Mouse (Mus musculus) heart, embryonic 16.5 days (tissue): ENCODE results near the gene Nr2f2. TPM values are rescaled to one million over a fixed set of nuclear protein-coding genes. Genes with fewer than 3 reads are reported as not detected.

Experiments used
- ATAC-seq: fragments of 200-750 bp; cut with Nextera tagmentation; replicated peaks from 2 replicates; pipeline ENCODE4 v1.8.0; 2017; ENCODE audit warnings: moderate number of reproducible peaks; ENCODE audit not compliant: insufficient read depth, low FRiP score; ENCODE audit errors: extremely low read depth
- H3K27ac ChIP-seq: fragments of 300-500 bp; sonication (generic); 2 replicates; pipeline ENCODE4 v1.5.1; 2014; ENCODE audit warnings: mild to moderate bottlenecking, low read length, control low read depth, moderate library complexity
- H3K27me3 ChIP-seq: fragments of 300-500 bp; sonication (generic); 2 replicates; pipeline ENCODE4 v1.6.1; 2014; ENCODE audit warnings: low read length, mixed read lengths; ENCODE audit not compliant: control insufficient read depth, insufficient read depth
- H3K36me3 ChIP-seq: fragments of 300-500 bp; sonication (generic); 2 replicates; pipeline ENCODE4 v1.6.1; 2014; ENCODE audit not compliant: control insufficient read depth, insufficient read depth
- H3K4me1 ChIP-seq: fragments of 300-500 bp; sonication (generic); 2 replicates; pipeline ENCODE4 v1.6.1; 2014; ENCODE audit warnings: low read length, mixed read lengths; ENCODE audit not compliant: control insufficient read depth, insufficient read depth
- H3K4me2 ChIP-seq: fragments of 300-500 bp; sonication (generic); 2 replicates; pipeline ENCODE4 v1.6.1; 2014; ENCODE audit warnings: low read depth, mild to moderate bottlenecking, control low read depth, low read length
- H3K4me3 ChIP-seq: fragments of 300-500 bp; sonication (generic); 2 replicates; pipeline ENCODE4 v1.5.1; 2014; ENCODE audit warnings: mild to moderate bottlenecking, control low read depth, low read length
- H3K9ac ChIP-seq: fragments of 300-500 bp; sonication (generic); 2 replicates; pipeline ENCODE4 v1.6.1; 2014; ENCODE audit warnings: low read length, control low read depth
- H3K9me3 ChIP-seq: fragments of 300-500 bp; sonication (generic); replicated peaks from 2 replicates; pipeline ENCODE4 v1.6.1; 2016; ENCODE audit warnings: low read length; ENCODE audit not compliant: control insufficient read depth
- WGBS: fragments of 180-500 bp; shearing (Covaris S2); extraction: QIAGEN DNeasy Blood & Tissue Kit; methylation state at CpG from one replicate; pipeline ENCODE4 v1.1.7; 2014; 5-methylcytosine and 5-hydroxymethylcytosine counted together
- polyA plus RNA-seq: library from polyadenylated mRNA; unstranded; fragments of >200 nt; fragmentation: Nextera tagmentation; extraction: Ambion mirVana; gene quantifications from 2 replicates; pipeline ENCODE4 v1.2.1, GENCODE M21; 2015

Nr2f2 gene
- polyA plus RNA-seq, 1 experiment from 2014 or later, result 15.4 TPM

- no peaks in the 10 kb centered on the region for H3K36me3 ChIP-seq
- no peak overlapping the region for H3K27ac ChIP-seq
- H3K9me3 ChIP-seq, result no peaks in the 10 kb centered on the region
- H3K27me3 ChIP-seq, result peaks cover 36% of the 10 kb centered on the region
- peak overlapping the region; percentile 65 for H3K4me3 ChIP-seq
- H3K4me1 ChIP-seq, result no peaks in the 10 kb centered on the region; the same call in 1 of the 2 replicates
- WGBS, result 40% methylated on average over 5 of the region's 5 CpGs
- peak overlapping the region; percentile 83 for H3K9ac ChIP-seq
- ATAC-seq, result no peak
- peak overlapping the region; percentile 88 for H3K4me2 ChIP-seq
These were observed 10.6 kb downstream of the Nr2f2 start for GRCm38 (mm10) chr7:70355691-70356568.

- Histone ChIP-seq H3K4me3 (peak overlapping the region; percentile 40), H3K9me3 (no peaks in the 10 kb centered on the region), H3K4me2 (peak overlapping the region; percentile 88), H3K27me3 (peaks cover 36% of the 10 kb centered on the region), H3K4me1 (peaks cover 4% of the 10 kb centered on the region; the same call in 1 of the 2 replicates), H3K9ac (peak overlapping the region; percentile 54), H3K36me3 (no peaks in the 10 kb centered on the region), H3K27ac (no peak overlapping the region; the same call in 1 of the 2 replicates)
- 36% methylated on average over 2 of the region's 2 CpGs for WGBS
- no peak for ATAC-seq
These were observed 11.2 kb downstream of the Nr2f2 start for GRCm38 (mm10) chr7:70355357-70355620.

DNA sequence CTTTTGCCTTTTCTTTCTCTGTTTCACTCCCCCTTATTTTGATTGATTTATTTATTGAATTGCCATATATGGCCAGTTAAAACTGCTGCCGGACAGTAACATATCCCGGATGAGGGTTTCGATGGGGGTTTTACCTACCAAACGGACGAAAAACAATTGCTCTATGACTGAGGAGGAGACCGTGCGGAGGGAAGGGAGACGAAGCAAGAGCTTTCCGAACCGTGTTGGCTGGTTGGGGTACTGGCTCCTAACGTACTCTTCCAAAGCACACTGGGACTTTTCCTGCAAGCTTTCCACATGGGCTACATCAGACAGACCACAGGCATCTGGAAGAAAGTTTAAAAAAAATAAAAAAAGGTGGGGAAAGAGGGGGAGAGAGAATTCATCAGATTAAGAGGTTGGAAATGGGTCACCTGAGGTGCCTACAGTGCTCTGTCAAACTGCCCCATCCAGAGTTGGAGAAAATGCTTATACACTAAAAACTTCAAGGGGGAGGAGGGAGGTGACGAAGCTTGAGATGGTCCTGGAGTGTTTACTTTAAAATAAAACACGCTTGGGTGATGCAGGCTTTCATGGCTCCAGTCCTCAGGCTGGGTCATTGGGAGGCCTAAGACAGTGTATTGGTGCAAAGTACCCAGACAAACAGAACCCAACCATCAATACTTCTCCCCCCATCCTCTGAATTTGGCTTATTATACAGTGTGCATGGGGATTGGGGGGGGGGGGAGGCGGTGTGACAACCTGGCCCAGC is 11.8 kb downstream of the Nr2f2 start:
- H3K4me3 ChIP-seq, result peak overlapping the region; percentile 40
- peaks cover 6% of the 10 kb centered on the region; the same call in 1 of the 2 replicates for H3K4me1 ChIP-seq
- H3K4me2 ChIP-seq, result peak overlapping the region; percentile 88
- H3K27ac ChIP-seq, result peak overlapping the region; percentile 27; the same call in 1 of the 2 replicates
- H3K36me3 ChIP-seq, result no peaks in the 10 kb centered on the region
- H3K9ac ChIP-seq, result peak overlapping the region; percentile 54
- WGBS, result 24% methylated on average over 14 of the region's 14 CpGs
- H3K27me3 ChIP-seq, result peaks cover 36% of the 10 kb centered on the region
- no peaks in the 10 kb centered on the region for H3K9me3 ChIP-seq
- ATAC-seq, result no peak

DNA sequence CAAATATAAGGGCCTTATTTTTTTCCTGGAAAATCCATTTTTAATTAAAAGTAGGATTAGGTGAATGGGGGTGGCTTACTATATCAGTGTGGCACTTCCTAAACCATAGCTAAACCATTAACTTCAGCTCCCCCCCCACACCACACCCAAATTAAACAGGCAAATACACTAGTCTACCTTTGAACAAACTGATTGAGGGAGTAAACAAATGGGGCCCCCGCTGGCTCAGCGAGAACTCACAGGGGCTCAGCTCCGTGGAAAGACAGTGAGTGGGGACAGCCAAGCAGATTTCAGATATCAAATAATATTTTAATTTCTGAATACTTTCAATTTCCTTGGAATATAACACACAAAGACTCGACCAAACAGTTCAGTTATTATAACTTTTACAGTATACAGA is 13.4 kb downstream of the Nr2f2 start:
- peak overlapping the region; percentile 30 for H3K4me3 ChIP-seq
- ATAC-seq, result no peak
- WGBS, result 28% methylated on average over 4 of the region's 4 CpGs
- no peak overlapping the region for H3K27ac ChIP-seq
- no peak overlapping the region for H3K9ac ChIP-seq
- peaks cover 9% of the 10 kb centered on the region; the same call in 1 of the 2 replicates for H3K4me1 ChIP-seq
- H3K9me3 ChIP-seq, result no peaks in the 10 kb centered on the region
- H3K27me3 ChIP-seq, result peaks cover 49% of the 10 kb centered on the region
- peak overlapping the region; percentile 88 for H3K4me2 ChIP-seq
- no peaks in the 10 kb centered on the region for H3K36me3 ChIP-seq

DNA sequence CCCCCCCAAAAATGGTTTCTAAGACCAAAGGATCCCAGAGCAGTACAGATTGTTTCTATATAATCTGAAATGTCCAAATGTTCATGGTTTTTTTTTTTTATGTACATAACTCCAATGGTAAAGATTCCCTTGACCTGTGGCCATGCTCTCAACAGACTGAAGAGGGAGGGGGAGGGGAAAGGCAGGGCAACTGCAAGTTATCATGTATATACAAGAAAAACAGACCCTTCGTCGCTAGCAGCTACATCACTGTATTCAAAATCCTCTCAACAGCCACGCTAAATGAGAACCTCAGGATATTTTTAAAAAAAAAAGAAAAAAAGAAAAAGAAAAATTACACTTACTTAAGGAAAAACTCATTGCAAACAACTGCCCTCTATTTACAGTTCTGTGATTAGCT is 13.9 kb downstream of the Nr2f2 start:
- ATAC-seq, result no peak
- Histone ChIP-seq H3K9ac (no peak overlapping the region), H3K27ac (no peak overlapping the region; the same call in 1 of the 2 replicates), H3K9me3 (no peaks in the 10 kb centered on the region), H3K4me2 (peak overlapping the region; percentile 88), H3K4me1 (peaks cover 9% of the 10 kb centered on the region; the same call in 1 of the 2 replicates), H3K27me3 (peaks cover 48% of the 10 kb centered on the region), H3K4me3 (peak overlapping the region; percentile 16; the same call in 1 of the 2 replicates), H3K36me3 (no peaks in the 10 kb centered on the region)
- 20% methylated on average over 3 of the region's 3 CpGs for WGBS

GRCm38 (mm10) chr7:70351981-70352560 is 14.5 kb downstream of the Nr2f2 start:
- Histone ChIP-seq H3K9me3 (no peaks in the 10 kb centered on the region), H3K27ac (peak overlapping the region; percentile 13), H3K9ac (peak overlapping the region; percentile 30), H3K4me2 (peak overlapping the region; percentile 88), H3K4me3 (peak overlapping the region; percentile 69), H3K36me3 (no peaks in the 10 kb centered on the region), H3K27me3 (peaks cover 49% of the 10 kb centered on the region), H3K4me1 (peaks cover 9% of the 10 kb centered on the region; the same call in 1 of the 2 replicates)
- 14% methylated on average over 1 of the region's 1 CpGs for WGBS
- no peak for ATAC-seq

- Histone ChIP-seq H3K27ac (peak overlapping the region; percentile 81), H3K4me1 (peaks cover 9% of the 10 kb centered on the region; the same call in 1 of the 2 replicates), H3K4me2 (peak overlapping the region; percentile 88), H3K36me3 (no peaks in the 10 kb centered on the region), H3K9me3 (no peaks in the 10 kb centered on the region), H3K9ac (peak overlapping the region; percentile 79), H3K27me3 (peaks cover 49% of the 10 kb centered on the region), H3K4me3 (peak overlapping the region; percentile 69)
- under 1% methylated on average over 38 of the region's 55 CpGs for WGBS
- ATAC-seq, result peak; percentile 42
These were observed 15.6 kb downstream of the Nr2f2 start for GRCm38 (mm10) chr7:70350781-70351551.

DNA sequence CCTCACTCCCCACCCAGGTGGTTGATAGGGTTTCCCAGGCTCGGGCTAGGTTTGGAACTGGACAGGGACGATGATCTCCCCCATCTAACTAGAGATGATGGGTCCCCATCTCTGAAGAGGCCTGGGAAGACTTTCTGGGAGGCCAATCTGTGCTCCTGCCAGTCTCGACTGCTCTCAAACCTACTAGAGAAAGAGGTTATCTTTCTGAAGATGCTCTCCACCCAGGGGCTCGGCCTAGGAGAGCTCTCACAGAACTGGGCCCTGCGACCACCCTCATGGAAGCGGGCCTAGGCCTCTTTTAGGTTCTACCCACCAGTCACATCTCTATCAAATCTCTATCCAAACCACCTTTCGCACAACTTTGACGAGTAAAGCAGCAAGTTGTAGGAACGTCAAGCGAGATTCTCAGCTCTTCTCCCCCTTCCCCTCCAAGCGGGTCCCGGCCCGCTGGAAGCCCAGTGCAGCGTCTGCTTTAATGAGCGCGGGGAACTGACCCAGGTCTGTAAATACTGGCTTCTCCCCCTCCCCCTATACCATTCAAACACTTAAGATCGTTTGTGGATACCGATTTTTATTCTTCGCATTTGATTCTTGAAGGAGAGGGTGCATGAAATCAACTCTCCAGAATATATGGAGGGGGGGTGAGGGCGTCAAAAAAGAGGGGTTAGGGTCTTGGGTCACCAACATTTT is 16.4 kb downstream of the Nr2f2 start:
- Histone ChIP-seq H3K4me1 (0 out of 2 replicates have a peak, but pooled peaks cover 11% of the 10 kb centered on the region), H3K9ac (peak overlapping the region; percentile 79), H3K4me3 (peak overlapping the region; percentile 69), H3K36me3 (no peaks in the 10 kb centered on the region), H3K9me3 (no peaks in the 10 kb centered on the region), H3K27me3 (peaks cover 45% of the 10 kb centered on the region), H3K4me2 (peak overlapping the region; percentile 88), H3K27ac (peak overlapping the region; percentile 26; the same call in 1 of the 2 replicates)
- WGBS, result 13% methylated on average over 20 of the region's 20 CpGs
- ATAC-seq, result no peak
